Mouse (Mus musculus) common myeloid progenitor, adult 5-6 weeks (primary cell): ENCODE results near the gene Trp53rka. TPM values are rescaled to one million over a fixed set of nuclear protein-coding genes. Genes with fewer than 3 reads are reported as not detected.
A peak's percentile ranks its signal among the peaks of the same experiment; 100 is the strongest.

Experiments
- ATAC-seq: replicated peaks from 2 replicates; pipeline ENCODE4 v1.8.0; 2016; ENCODE audit warnings: low read depth, mild to moderate bottlenecking, moderate TSS enrichment, inconsistent platforms; ENCODE audit not compliant: poor library complexity, severe bottlenecking
- total RNA-seq: library from RNA; stranded (forward); fragments of 200-1000, 187-1606 nt; gene quantifications from 2 replicates; pipeline ENCODE4 v1.2.3, GENCODE M21; 2017

The Trp53rka gene
- 6.4 and 12.4 TPM in 2 replicates for total RNA-seq

- ATAC-seq: peak; percentile 89
Measured at GRCm38 (mm10) chr2:165492648-165493553, at the start of gene Trp53rka. Gene Trp53rka (minus strand): TSS chr2:165493324.

- no peak for ATAC-seq
Measured at GRCm38 (mm10) chr2:165540975-165541374, 47.9 kb upstream of the Trp53rka start.

GRCm38 (mm10) chr2:165533789-165534188, 40.7 kb upstream of the Trp53rka start:
- no peak for ATAC-seq

GRCm38 (mm10) chr2:165529106-165529505, 36.0 kb upstream of the Trp53rka start:
- peak; percentile 81 for ATAC-seq

GRCm38 (mm10) chr2:165525609-165526008, 32.5 kb upstream of the Trp53rka start:
- ATAC-seq: no peak

- ATAC-seq: no peak
Measured at GRCm38 (mm10) chr2:165515178-165515728, 22.1 kb upstream of the Trp53rka start.

- no peak for ATAC-seq
Measured at GRCm38 (mm10) chr2:165512870-165513600, 19.9 kb upstream of the Trp53rka start.

GRCm38 (mm10) chr2:165512426-165512825, 19.3 kb upstream of the Trp53rka start:
- ATAC-seq: no peak

- 0 out of 2 replicates have a peak, but pooled peaks have one; percentile 50 for ATAC-seq
Measured at GRCm38 (mm10) chr2:165511530-165511929, 18.4 kb upstream of the Trp53rka start.

GRCm38 (mm10) chr2:165510914-165511458, 17.9 kb upstream of the Trp53rka start:
- ATAC-seq: peak; percentile 32; the same call in 1 of the 2 replicates

GRCm38 (mm10) chr2:165510466-165510865, 17.3 kb upstream of the Trp53rka start:
- no peak for ATAC-seq

- no peak for ATAC-seq
Measured at GRCm38 (mm10) chr2:165509686-165510085, 16.6 kb upstream of the Trp53rka start.

GRCm38 (mm10) chr2:165503259-165504203, 10.4 kb upstream of the Trp53rka start, which contains the start of gene Slc2a10:
Gene Slc2a10 (plus strand): TSS chr2:165503787.
- peak; percentile 87 for ATAC-seq

- ATAC-seq: no peak
Measured at GRCm38 (mm10) chr2:165498816-165499215, 5.7 kb upstream of the Trp53rka start.

- ATAC-seq: no peak
Measured at GRCm38 (mm10) chr2:165497706-165498275, 4.7 kb upstream of the Trp53rka start.

- peak; percentile 52 for ATAC-seq
Measured at GRCm38 (mm10) chr2:165496251-165496650, 3.1 kb upstream of the Trp53rka start.

GRCm38 (mm10) chr2:165494495-165494894, 1.4 kb upstream of the Trp53rka start:
- ATAC-seq: no peak

- peak; percentile 1; the same call in 1 of the 2 replicates for ATAC-seq
Measured at GRCm38 (mm10) chr2:165493587-165494210, 575 bp upstream of the Trp53rka start.
